Mouse (Mus musculus): ENCODE data around the gene Gpr15. TPM values are rescaled to one million over a fixed set of nuclear protein-coding genes. Genes with fewer than 3 reads are reported as not detected.

Gpr15 gene
- polyA plus RNA-seq, 1 experiment from 2014 or later, result not detected

DNA sequence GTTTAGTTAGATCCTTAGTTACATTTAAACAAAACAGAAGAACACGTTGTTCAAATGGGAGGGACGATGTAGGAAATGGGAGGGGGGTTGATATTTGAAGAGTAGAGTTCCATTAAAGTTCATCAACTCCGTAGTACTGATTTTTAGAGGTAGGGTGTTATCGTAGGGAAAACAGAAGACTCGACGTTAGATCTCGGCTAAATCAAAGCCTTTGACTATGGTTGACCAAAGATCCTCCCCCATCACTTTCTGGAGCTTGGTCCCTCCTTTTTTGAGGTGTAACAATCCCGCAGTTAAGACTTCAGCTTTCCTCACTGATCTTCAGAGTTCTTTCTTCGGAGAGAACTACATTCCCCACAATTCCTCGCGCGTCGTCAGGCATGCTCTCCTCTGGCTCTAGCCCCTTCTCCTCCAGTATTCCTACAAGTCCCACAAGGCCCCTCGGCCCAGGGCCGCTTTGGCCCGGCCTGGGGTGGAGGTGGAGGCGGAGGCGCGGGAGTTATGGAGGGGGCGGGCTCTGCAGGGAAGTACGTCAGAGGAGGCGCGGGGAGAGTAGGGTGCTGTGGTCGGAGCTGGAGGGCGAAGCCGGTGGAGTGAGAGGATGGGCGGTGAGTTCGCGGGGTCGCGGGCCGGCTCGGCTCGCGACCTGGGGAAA, 8.7 kb upstream of the Gpr15 start, which contains the start of gene Cldnd1:
TSS of gene Cldnd1 (plus strand) at position 434 of the 655 bp plus-strand sequence.
- Histone ChIP-seq H3K4me1 (ENCODE audit: control insufficient read depth, insufficient read depth, low read length) (no peaks in the 10 kb centered on the region; the same call in 1 of the 2 replicates), H3K27ac (ENCODE audit: low read depth, low read length) (no peak within 1 kb of the TSS; the same call in 1 of the 2 replicates), H3K4me2 (peak within 1 kb of the TSS; percentile 43), H3K4me3 (ENCODE audit: low read depth, low read length) (peak within 1 kb of the TSS; percentile 55), H3K9me3 (ENCODE audit: control insufficient read depth, low read length) (no peaks in the 10 kb centered on the region), H3K9ac (ENCODE audit: low read length) (peak within 1 kb of the TSS; percentile 62), H3K27me3 (ENCODE audit: control insufficient read depth, insufficient read depth, low read length) (no peaks in the 10 kb centered on the region), H3K36me3 (ENCODE audit: control insufficient read depth, insufficient read depth, low read length) (peaks cover 4% of the 10 kb centered on the region; the same call in 1 of the 2 replicates)
- 2% methylated on average over 35 of the region's 35 CpGs for WGBS
- ATAC-seq (ENCODE audit: low FRiP score) (peak; percentile 100), DNase-seq (ENCODE audit: low spot score, missing footprints) (peak; percentile 99)

DNA sequence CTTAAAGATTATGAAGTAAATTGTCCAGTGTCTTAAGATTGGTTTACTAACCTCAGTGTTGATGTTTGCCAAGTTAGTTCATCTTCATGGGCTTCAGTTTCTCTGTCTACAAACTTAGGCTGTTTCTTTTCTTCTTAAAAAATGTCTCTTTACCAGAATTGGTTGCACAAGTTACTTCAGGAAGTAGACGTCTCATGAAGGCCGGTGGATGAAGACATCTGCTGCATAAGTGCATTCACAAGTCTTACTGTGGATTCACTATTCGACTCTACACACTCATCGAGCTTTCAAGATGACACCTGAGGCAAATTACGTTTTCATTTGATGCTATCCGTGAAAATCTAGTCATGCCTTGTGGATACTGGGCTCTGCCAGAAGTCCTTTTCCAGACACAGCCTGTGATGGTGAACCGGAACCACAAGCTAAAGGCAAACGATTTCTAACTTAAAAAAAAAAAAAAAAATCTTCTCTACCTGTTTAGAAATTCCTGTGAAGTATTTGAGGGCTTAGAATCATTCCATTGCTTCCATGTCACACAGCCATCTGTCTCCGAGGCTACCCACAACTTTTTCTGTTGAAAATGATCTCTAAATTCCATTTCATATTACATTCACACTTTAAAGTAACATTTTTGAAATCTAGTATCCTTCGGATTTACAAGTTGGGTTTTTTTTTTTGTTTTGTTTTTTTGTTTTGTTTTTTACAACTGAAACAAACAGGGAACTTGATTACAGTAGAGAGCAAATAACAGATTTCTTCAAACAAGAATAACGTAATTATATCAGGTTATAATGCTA, 8.0 kb upstream of the Gpr15 start:
- ATAC-seq (ENCODE audit: low FRiP score) (no peak), DNase-seq (ENCODE audit: low spot score, missing footprints) (no peak)
- Histone ChIP-seq H3K27ac (ENCODE audit: low read depth, low read length) (no peak overlapping the region), H3K4me1 (ENCODE audit: control insufficient read depth, insufficient read depth, low read length) (no peaks in the 10 kb centered on the region; the same call in 1 of the 2 replicates), H3K9ac (ENCODE audit: low read length) (no peak overlapping the region), H3K4me3 (ENCODE audit: low read depth, low read length) (no peak overlapping the region), H3K4me2 (peak overlapping the region; percentile 39; the same call in 1 of the 2 replicates), H3K9me3 (ENCODE audit: control insufficient read depth, low read length) (no peaks in the 10 kb centered on the region), H3K27me3 (ENCODE audit: control insufficient read depth, insufficient read depth, low read length) (no peaks in the 10 kb centered on the region), H3K36me3 (ENCODE audit: control insufficient read depth, insufficient read depth, low read length) (peaks cover 2% of the 10 kb centered on the region; the same call in 1 of the 2 replicates)
- WGBS, result 79% methylated on average over 11 of the region's 11 CpGs

DNA sequence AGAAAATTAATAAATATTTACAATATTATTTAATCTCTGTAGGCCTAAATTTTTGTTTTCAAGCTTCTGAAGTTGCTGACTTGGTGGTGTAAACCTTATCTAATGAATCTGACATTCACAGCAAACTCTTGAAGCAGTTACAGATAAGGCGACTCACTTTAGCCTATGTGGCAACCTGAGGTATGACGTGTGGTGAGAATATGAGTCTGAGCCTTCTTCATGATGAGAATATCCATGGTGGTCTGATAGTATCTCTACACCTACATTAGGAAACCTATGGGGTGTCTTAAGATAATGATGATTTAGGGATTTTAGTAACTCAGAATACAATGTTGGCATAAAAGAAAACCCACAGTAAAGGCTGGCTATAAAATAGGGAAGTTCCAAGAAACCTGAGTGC, 3.4 kb upstream of the Gpr15 start:
- no peak for ATAC-seq (ENCODE audit: low FRiP score)
- Histone ChIP-seq H3K4me1 (ENCODE audit: control insufficient read depth, insufficient read depth, low read length) (no peaks in the 10 kb centered on the region), H3K27ac (ENCODE audit: low read depth, low read length) (no peak overlapping the region), H3K36me3 (ENCODE audit: control insufficient read depth, insufficient read depth, low read length) (no peaks in the 10 kb centered on the region), H3K4me3 (ENCODE audit: low read depth, low read length) (no peak overlapping the region), H3K9me3 (ENCODE audit: control insufficient read depth, low read length) (no peaks in the 10 kb centered on the region), H3K9ac (ENCODE audit: low read length) (no peak overlapping the region), H3K27me3 (ENCODE audit: control insufficient read depth, insufficient read depth, low read length) (no peaks in the 10 kb centered on the region), H3K4me2 (no peak overlapping the region)
- no peak for DNase-seq (ENCODE audit: low spot score, missing footprints)
- 93% methylated on average over 2 of the region's 2 CpGs for WGBS

DNA sequence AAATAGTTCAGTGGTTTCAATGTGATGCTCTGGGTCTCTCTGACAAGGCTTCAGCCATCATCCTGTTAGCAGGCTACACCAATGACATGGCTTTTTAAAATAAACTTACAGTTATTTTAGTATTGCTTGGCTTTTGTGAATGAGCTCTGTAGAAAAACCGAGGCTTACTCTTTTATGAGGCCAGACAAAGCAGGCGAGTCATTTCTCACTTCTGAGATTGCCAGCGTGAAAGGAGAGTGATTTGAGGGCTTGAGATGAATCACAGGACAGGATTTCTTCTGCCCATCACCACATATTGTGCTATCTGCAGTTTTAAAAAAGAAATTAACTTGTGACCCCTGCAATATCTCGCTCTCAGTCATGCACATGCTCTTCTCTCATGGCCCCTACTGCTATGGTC, 3.9 kb downstream of the Gpr15 start:
- no peak for ATAC-seq (ENCODE audit: low FRiP score)
- no peaks in the 10 kb centered on the region for H3K36me3 ChIP-seq (ENCODE audit: control insufficient read depth, insufficient read depth, low read length)
- no peak overlapping the region for H3K4me2 ChIP-seq
- no peak overlapping the region for H3K4me3 ChIP-seq (ENCODE audit: low read depth, low read length)
- H3K27me3 ChIP-seq (ENCODE audit: control insufficient read depth, insufficient read depth, low read length), result no peaks in the 10 kb centered on the region
- whole genome bisulfite sequencing, result 81% methylated on average over 4 of the region's 4 CpGs
- no peak overlapping the region for H3K9ac ChIP-seq (ENCODE audit: low read length)
- H3K4me1 ChIP-seq (ENCODE audit: control insufficient read depth, insufficient read depth, low read length), result no peaks in the 10 kb centered on the region
- no peak overlapping the region for H3K27ac ChIP-seq (ENCODE audit: low read depth, low read length)
- DNase-seq (ENCODE audit: low spot score, missing footprints), result no peak
- no peaks in the 10 kb centered on the region for H3K9me3 ChIP-seq (ENCODE audit: control insufficient read depth, low read length)

DNA sequence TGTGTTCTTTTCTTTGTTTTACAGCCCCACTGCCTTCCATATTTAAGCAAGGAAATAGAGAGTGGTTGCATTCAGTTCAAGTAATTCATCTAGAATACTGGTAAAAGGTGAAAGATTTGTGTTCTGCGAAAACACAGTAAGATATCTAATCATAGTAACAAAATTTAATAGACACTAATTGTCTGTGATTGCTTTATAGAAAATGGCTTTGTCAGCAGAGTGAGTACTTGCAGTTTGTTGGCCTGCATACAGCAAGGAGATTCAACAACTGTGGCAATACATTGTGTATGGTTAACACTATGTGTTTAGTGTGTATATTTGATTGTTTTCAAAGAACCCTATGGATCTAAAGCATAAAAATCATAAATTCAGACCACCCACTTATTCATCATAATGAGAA, 5.7 kb downstream of the Gpr15 start:
- H3K4me2 ChIP-seq, result no peak overlapping the region
- no peak overlapping the region for H3K9ac ChIP-seq (ENCODE audit: low read length)
- no peaks in the 10 kb centered on the region for H3K9me3 ChIP-seq (ENCODE audit: control insufficient read depth, low read length)
- H3K36me3 ChIP-seq (ENCODE audit: control insufficient read depth, insufficient read depth, low read length), result no peaks in the 10 kb centered on the region
- WGBS, result 89% methylated on average over 1 of the region's 1 CpGs
- no peak overlapping the region for H3K4me3 ChIP-seq (ENCODE audit: low read depth, low read length)
- no peaks in the 10 kb centered on the region for H3K4me1 ChIP-seq (ENCODE audit: control insufficient read depth, insufficient read depth, low read length)
- H3K27ac ChIP-seq (ENCODE audit: low read depth, low read length), result no peak overlapping the region
- no peak for DNase-seq (ENCODE audit: low spot score, missing footprints)
- no peak for ATAC-seq (ENCODE audit: low FRiP score)
- H3K27me3 ChIP-seq (ENCODE audit: control insufficient read depth, insufficient read depth, low read length), result no peaks in the 10 kb centered on the region

DNA sequence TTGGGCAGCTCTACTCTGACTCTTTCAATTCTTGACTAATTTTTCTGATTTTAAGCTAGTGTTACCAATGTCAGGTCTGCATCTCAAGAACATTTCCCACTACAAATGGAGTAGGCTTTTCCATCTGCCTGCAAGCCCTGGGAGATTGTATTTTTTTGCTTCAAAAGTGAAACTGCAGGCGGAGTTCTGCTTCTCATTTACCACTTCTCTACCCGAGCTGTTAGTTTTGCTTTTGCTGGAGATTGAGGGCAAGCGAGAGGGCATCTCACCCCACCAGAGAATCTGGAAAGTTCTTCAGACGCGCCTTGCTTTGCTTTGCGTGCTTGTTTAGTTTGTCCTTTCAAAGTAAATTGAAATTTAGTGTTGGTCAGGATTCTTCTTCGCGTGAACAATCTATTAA, 6.6 kb downstream of the Gpr15 start:
- Histone ChIP-seq H3K27me3 (ENCODE audit: control insufficient read depth, insufficient read depth, low read length) (no peaks in the 10 kb centered on the region), H3K4me3 (ENCODE audit: low read depth, low read length) (no peak overlapping the region), H3K27ac (ENCODE audit: low read depth, low read length) (no peak overlapping the region), H3K9ac (ENCODE audit: low read length) (no peak overlapping the region), H3K4me2 (no peak overlapping the region), H3K4me1 (ENCODE audit: control insufficient read depth, insufficient read depth, low read length) (no peaks in the 10 kb centered on the region), H3K9me3 (ENCODE audit: control insufficient read depth, low read length) (no peaks in the 10 kb centered on the region), H3K36me3 (ENCODE audit: control insufficient read depth, insufficient read depth, low read length) (no peaks in the 10 kb centered on the region)
- 79% methylated on average over 8 of the region's 8 CpGs for WGBS
- DNase-seq (ENCODE audit: low spot score, missing footprints) (no peak), ATAC-seq (ENCODE audit: low FRiP score) (no peak)

DNA sequence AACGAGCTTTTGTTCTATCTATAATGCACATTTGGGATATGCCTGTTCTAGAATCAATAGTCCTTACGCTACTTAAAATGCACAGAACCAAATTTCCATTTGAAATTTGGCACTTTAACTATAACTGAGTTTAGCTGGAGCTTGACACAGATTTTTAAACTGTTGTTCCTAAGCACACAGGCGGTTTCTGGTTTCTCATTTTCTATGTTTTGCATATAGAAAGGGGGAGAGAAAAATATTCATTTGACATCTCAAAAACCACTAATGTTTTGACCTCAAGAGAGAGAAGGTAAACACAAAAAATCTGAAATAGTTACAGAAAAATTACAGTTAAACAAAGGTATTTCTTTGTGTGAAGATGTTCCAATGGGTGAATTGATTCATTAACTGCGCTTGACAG, 9.3 kb downstream of the Gpr15 start:
- ATAC-seq (ENCODE audit: low FRiP score), result no peak

DNA sequence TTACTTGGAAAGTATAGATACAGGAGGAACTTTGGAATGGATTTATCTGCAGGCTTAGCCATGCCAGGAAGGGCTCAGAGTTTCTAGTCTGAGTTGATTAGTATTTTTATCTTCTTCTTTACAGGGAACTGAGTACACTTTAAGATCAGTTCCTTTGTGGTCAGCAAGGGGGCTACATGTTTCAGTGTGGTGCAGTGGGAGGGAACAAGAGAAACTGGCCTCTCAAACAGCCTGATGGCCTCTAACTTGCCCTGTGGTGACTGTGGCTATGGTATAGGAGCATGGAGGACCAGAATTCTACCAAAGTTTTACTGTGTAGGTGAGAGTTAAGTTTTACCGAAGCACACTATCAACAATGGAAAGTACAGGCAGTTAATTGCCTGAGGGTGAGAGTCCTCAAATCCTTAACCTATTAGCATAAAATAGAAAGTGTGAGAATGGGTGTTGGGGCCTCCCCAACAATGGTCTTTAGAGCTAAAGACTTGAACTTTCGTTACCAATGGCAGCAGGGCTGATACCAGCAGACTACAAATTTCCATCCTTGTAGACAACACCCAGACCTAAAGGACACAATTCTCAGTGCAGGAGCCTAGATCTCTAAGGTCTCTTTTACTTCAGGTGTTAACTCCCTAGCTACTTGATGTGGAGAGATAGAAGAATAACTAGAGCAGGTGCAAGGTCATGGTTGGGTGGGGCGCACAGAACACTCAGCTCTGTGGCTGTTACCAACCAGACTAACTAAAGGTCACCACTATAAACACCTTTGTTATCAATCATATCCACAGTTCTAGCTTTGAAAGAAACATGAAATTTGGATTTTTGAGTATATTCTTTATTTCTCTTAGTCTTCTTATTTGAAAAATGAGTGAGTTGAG, 10.0 kb downstream of the Gpr15 start:
- WGBS, result 83% methylated on average over 3 of the region's 3 CpGs
- H3K27ac ChIP-seq (ENCODE audit: low read depth, low read length), result no peak overlapping the region

More for the DNA sequence above, 9.3 kb downstream of the Gpr15 start:
- H3K4me2 ChIP-seq, result no peak overlapping the region
- H3K4me1 ChIP-seq (ENCODE audit: control insufficient read depth, insufficient read depth, low read length), result no peaks in the 10 kb centered on the region
- H3K9ac ChIP-seq (ENCODE audit: low read length), result no peak overlapping the region
- no peaks in the 10 kb centered on the region for H3K9me3 ChIP-seq (ENCODE audit: control insufficient read depth, low read length)
- no peaks in the 10 kb centered on the region for H3K36me3 ChIP-seq (ENCODE audit: control insufficient read depth, insufficient read depth, low read length)
- H3K27me3 ChIP-seq (ENCODE audit: control insufficient read depth, insufficient read depth, low read length), result no peaks in the 10 kb centered on the region
- no peak overlapping the region for H3K27ac ChIP-seq (ENCODE audit: low read depth, low read length)
- WGBS, result 78% methylated on average over 4 of the region's 4 CpGs
- DNase-seq (ENCODE audit: low spot score, missing footprints), result no peak
- no peak overlapping the region for H3K4me3 ChIP-seq (ENCODE audit: low read depth, low read length)

More for the DNA sequence above, 10.0 kb downstream of the Gpr15 start:
- H3K27me3 ChIP-seq (ENCODE audit: control insufficient read depth, insufficient read depth, low read length), result no peaks in the 10 kb centered on the region
- H3K36me3 ChIP-seq (ENCODE audit: control insufficient read depth, insufficient read depth, low read length), result no peaks in the 10 kb centered on the region
- DNase-seq (ENCODE audit: low spot score, missing footprints) (no peak), ATAC-seq (ENCODE audit: low FRiP score) (no peak)
- H3K9ac ChIP-seq (ENCODE audit: low read length), result no peak overlapping the region
- H3K4me1 ChIP-seq (ENCODE audit: control insufficient read depth, insufficient read depth, low read length), result no peaks in the 10 kb centered on the region
- H3K9me3 ChIP-seq (ENCODE audit: control insufficient read depth, low read length), result no peaks in the 10 kb centered on the region
- H3K4me2 ChIP-seq, result no peak overlapping the region
- no peak overlapping the region for H3K4me3 ChIP-seq (ENCODE audit: low read depth, low read length)
